ENCODE assay signal across 9 mouse cellular contexts in genomic region chr5:64504507-64504906, GRCm38 (mm10).
A peak's percentile ranks its signal among the peaks of the same experiment; 100 is the strongest.
DNase-seq lines count a peak whose midpoint lies in the region; ATAC-seq and TF ChIP-seq lines count a peak whose summit lies in the region.
"Had no signal": no experiment of that assay in that cellular context is flagged by ENCODE, and none has a peak within 500 bp of the region (broad histone marks: within the 10 kb centered on the region; RNA-seq: fewer than 3 reads in every experiment).

No protein-coding gene starts in this region.

- H3K27ac ChIP-seq in heart, embryonic 13.5 days (replicated peaks), result peak overlapping the region; percentile 80
- peak overlapping the region; percentile 68 for H3K27ac ChIP-seq in limb, embryonic 14.5 days (replicated peaks; ENCODE audit: low read depth, low read length)
- H3K27ac ChIP-seq in stomach, embryonic 16.5 days (ENCODE audit: low read length), result peak overlapping the region; percentile 90

- TF ChIP-seq POLR2A in limb, embryonic 14.5 days (IDR thresholded peaks at IDR 0.05; ENCODE audit: borderline replicate concordance, extremely low read depth, insufficient read depth, insufficient read length), result no peak

- no peak overlapping the region for H3K4me3 ChIP-seq in heart, embryonic 13.5 days
- H3K4me3 ChIP-seq in limb, embryonic 14.5 days (replicated peaks; ENCODE audit: low read length), result no peak overlapping the region
- H3K4me3 ChIP-seq in stomach, embryonic 16.5 days (replicated peaks; ENCODE audit: low read length), result no peak overlapping the region

- H3K4me2 ChIP-seq in heart, embryonic 13.5 days, result no peak overlapping the region
- peak overlapping the region; percentile 57; the same call in 1 of the 2 replicates for H3K4me2 ChIP-seq in limb, embryonic 14.5 days (replicated peaks; ENCODE audit: low read depth, low read length, severe bottlenecking)
- no peak overlapping the region for H3K4me2 ChIP-seq in stomach, embryonic 16.5 days (ENCODE audit: low read depth, low read length)

- no peak for DNase-seq in heart, adult 18-20 months
- peak; percentile 21 for DNase-seq in thymus, postnatal 25 days
- DNase-seq in thymus, adult 18-20 months, result no peak
- DNase-seq in limb, embryonic 14.5 days (ENCODE audit: low spot score), result no peak
- DNase-seq in right cerebral cortex, postnatal 14 days, result no peak
- DNase-seq: layer of hippocampus, adult 9-11 months had no signal

- no peaks in the 10 kb centered on the region for H3K9me3 ChIP-seq in heart, embryonic 13.5 days
- H3K9me3 ChIP-seq in limb, embryonic 14.5 days (ENCODE audit: control insufficient read depth, low read length), result no peaks in the 10 kb centered on the region
- H3K9me3 ChIP-seq in stomach, embryonic 16.5 days (replicated peaks; ENCODE audit: control insufficient read depth, low read length), result no peaks in the 10 kb centered on the region

- no peak for ATAC-seq in heart, embryonic 13.5 days (ENCODE audit: extremely low read depth, insufficient number of reproducible peaks, low FRiP score, low TSS enrichment)
- ATAC-seq in limb, embryonic 14.5 days (ENCODE audit: low FRiP score, low read depth), result no peak
- ATAC-seq in stomach, embryonic 16.5 days (ENCODE audit: insufficient read depth, low FRiP score), result no peak
- no peak for ATAC-seq in activated CD4-positive, CD25-positive, alpha-beta regulatory T cell, adult 4 months

- no peaks in the 10 kb centered on the region for H3K27me3 ChIP-seq in heart, embryonic 13.5 days (replicated peaks)
- no peaks in the 10 kb centered on the region for H3K27me3 ChIP-seq in limb, embryonic 14.5 days (ENCODE audit: control insufficient read depth, insufficient read depth, low read length)
- H3K27me3 ChIP-seq in stomach, embryonic 16.5 days (ENCODE audit: control insufficient read depth, insufficient read depth, low read length), result no peaks in the 10 kb centered on the region

- H3K9ac ChIP-seq in heart, embryonic 13.5 days, result no peak overlapping the region
- no peak overlapping the region for H3K9ac ChIP-seq in limb, embryonic 14.5 days (ENCODE audit: low read depth, low read length, severe bottlenecking)
- H3K9ac ChIP-seq in stomach, embryonic 16.5 days (ENCODE audit: low read length), result 0 out of 2 replicates have a peak overlapping the region, but pooled peaks have one; percentile 59

- no peaks in the 10 kb centered on the region for H3K36me3 ChIP-seq in heart, embryonic 13.5 days
- H3K36me3 ChIP-seq in limb, embryonic 14.5 days (ENCODE audit: control insufficient read depth, insufficient read depth, low read length), result no peaks in the 10 kb centered on the region
- no peaks in the 10 kb centered on the region for H3K36me3 ChIP-seq in stomach, embryonic 16.5 days (ENCODE audit: control insufficient read depth, insufficient read depth, low read length)

- 70% methylated on average over 6 of the region's 6 CpGs for WGBS in heart, embryonic 13.5 days
- WGBS in limb, embryonic 14.5 days, result 54% methylated on average over 6 of the region's 6 CpGs
- 70% methylated on average over 6 of the region's 6 CpGs for WGBS in stomach, embryonic 16.5 days

- H3K4me1 ChIP-seq in heart, embryonic 13.5 days, result peaks cover 49% of the 10 kb centered on the region
- H3K4me1 ChIP-seq in limb, embryonic 14.5 days (ENCODE audit: control insufficient read depth, insufficient read depth, low read length), result peaks cover 39% of the 10 kb centered on the region
- peaks cover 25% of the 10 kb centered on the region for H3K4me1 ChIP-seq in stomach, embryonic 16.5 days (ENCODE audit: control insufficient read depth, insufficient read depth, low read length)
